Mouse (Mus musculus) erythroblast, embryonic 14.5 days (primary cell): ENCODE data around the gene Gstt1. TPM values are rescaled to one million over a fixed set of nuclear protein-coding genes. Genes with fewer than 3 reads are reported as not detected.
"Not testable (repeated sequence)": the region's sequence is repeated elsewhere in the genome, so short reads cannot be mapped to it uniquely, and the experiment has no call there.

Experiments
- H3K27me3 ChIP-seq: 2 replicates; pipeline ENCODE4 v1.6.1; 2012; ENCODE audit warnings: inconsistent platforms; ENCODE audit not compliant: control insufficient read depth
- H3K36me3 ChIP-seq: 2 replicates; pipeline ENCODE4 v1.6.1; 2012; ENCODE audit warnings: mild to moderate bottlenecking, inconsistent platforms; ENCODE audit not compliant: control insufficient read depth
- H3K4me1 ChIP-seq: 2 replicates; pipeline ENCODE4 v1.6.1; 2012; ENCODE audit warnings: inconsistent platforms; ENCODE audit not compliant: control insufficient read depth
- H3K4me3 ChIP-seq: replicated peaks from 2 replicates; pipeline ENCODE3; 2012; ENCODE audit warnings: moderate library complexity, mild to moderate bottlenecking, inconsistent platforms
- H3K9me3 ChIP-seq: 2 replicates; pipeline ENCODE4 v1.6.1; 2012; ENCODE audit warnings: low read length, inconsistent platforms, mixed read lengths; ENCODE audit not compliant: control insufficient read depth
- GATA1 ChIP-seq: IDR thresholded peaks from 2 replicates; pipeline ENCODE4 v1.6.1; 2012; ENCODE audit warnings: low read length, inconsistent platforms, mixed read lengths
- TAL1 ChIP-seq: IDR thresholded peaks from 3 replicates; pipeline ENCODE4 v1.6.1; 2012; ENCODE audit warnings: low read length, inconsistent platforms, mixed read lengths
- polyA plus RNA-seq: library from polyadenylated mRNA; stranded (reverse); fragments of >175 nt; gene quantifications from 2 replicates; pipeline ENCODE4 v1.2.3, GENCODE M21; 2012

The Gstt1 gene
- polyA plus RNA-seq: 0.14 and 0.22 TPM in 2 replicates

GRCm38 (mm10) chr10:75798176-75798696 is at the start of gene Gstt1:
Gene Gstt1, minus strand, starts transcription at chr10:75798584.
- Histone ChIP-seq H3K4me1 (peaks cover 23% of the 10 kb centered on the region), H3K27me3 (peaks cover 23% of the 10 kb centered on the region), H3K4me3 (peak within 1 kb of the TSS; percentile 65), H3K36me3 (no peaks in the 10 kb centered on the region), H3K9me3 (no peaks in the 10 kb centered on the region)
- no peak for TF ChIP-seq GATA1
- TF ChIP-seq TAL1: no peak

GRCm38 (mm10) chr10:75845306-75845930 is 47.0 kb upstream of the Gstt1 start:
- H3K27me3 ChIP-seq: peaks cover 16% of the 10 kb centered on the region
- no peaks in the 10 kb centered on the region for H3K9me3 ChIP-seq
- peak overlapping the region; percentile 49 for H3K4me3 ChIP-seq
- H3K36me3 ChIP-seq: no peaks in the 10 kb centered on the region
- H3K4me1 ChIP-seq: peaks cover 42% of the 10 kb centered on the region
- TF ChIP-seq GATA1 (peak; percentile 41; the same call in 1 of the 2 replicates), TAL1 (peak; percentile 65)

DNA sequence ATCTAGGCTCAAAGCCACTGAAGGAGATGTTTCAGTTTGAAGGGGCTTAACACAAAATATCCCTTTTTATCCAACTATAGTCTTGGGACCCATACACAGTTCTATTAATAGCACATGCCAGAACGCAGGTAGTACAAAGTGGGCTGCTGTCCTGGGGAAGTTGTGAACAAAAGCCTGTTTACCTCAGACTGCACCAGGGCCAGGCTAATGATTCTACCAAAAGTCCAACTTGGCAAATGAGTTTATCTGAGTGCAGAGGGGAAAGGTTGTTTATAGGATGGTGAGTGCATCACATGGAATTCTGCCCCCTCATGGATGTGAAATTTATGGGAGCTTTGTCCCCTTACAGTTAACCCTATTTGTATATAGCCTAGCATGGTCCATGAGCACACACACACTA is 46.4 kb upstream of the Gstt1 start:
- no peak overlapping the region for H3K4me3 ChIP-seq
- peaks cover 12% of the 10 kb centered on the region for H3K27me3 ChIP-seq
- H3K4me1 ChIP-seq: peaks cover 42% of the 10 kb centered on the region
- no peaks in the 10 kb centered on the region for H3K9me3 ChIP-seq
- H3K36me3 ChIP-seq: no peaks in the 10 kb centered on the region
- TF ChIP-seq GATA1: no peak

- H3K36me3 ChIP-seq, H3K4me3 ChIP-seq, H3K9me3 ChIP-seq: not testable (repeated sequence)
- Histone ChIP-seq H3K27me3 (peaks cover 12% of the 10 kb centered on the region), H3K4me1 (peaks cover 42% of the 10 kb centered on the region)
Measured at GRCm38 (mm10) chr10:75843898-75844297, 45.5 kb upstream of the Gstt1 start.

DNA sequence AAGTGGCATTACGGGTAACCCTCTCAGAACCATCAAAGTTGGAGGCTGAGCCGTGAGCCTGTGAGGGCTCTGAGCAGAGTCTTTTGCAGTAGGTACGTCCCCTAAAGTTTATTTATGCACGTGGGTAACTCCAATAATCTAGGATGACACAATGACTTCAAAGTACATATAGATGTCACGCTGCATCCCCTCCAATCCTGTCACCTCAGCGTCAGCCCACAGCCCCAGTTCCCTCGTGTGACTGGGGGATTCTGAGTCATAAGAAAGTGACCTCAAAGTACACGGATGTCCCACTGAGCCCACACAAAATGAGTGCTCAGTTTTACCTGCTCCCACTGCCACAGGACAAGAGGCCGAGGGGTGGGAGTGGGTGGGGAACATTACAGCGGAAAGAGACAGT is 40.7 kb upstream of the Gstt1 start:
- Histone ChIP-seq H3K9me3 (no peaks in the 10 kb centered on the region), H3K36me3 (no peaks in the 10 kb centered on the region), H3K4me1 (peaks cover 57% of the 10 kb centered on the region), H3K27me3 (peaks cover 19% of the 10 kb centered on the region), H3K4me3 (no peak overlapping the region)
- TF ChIP-seq TAL1 (no peak), GATA1 (no peak)

DNA sequence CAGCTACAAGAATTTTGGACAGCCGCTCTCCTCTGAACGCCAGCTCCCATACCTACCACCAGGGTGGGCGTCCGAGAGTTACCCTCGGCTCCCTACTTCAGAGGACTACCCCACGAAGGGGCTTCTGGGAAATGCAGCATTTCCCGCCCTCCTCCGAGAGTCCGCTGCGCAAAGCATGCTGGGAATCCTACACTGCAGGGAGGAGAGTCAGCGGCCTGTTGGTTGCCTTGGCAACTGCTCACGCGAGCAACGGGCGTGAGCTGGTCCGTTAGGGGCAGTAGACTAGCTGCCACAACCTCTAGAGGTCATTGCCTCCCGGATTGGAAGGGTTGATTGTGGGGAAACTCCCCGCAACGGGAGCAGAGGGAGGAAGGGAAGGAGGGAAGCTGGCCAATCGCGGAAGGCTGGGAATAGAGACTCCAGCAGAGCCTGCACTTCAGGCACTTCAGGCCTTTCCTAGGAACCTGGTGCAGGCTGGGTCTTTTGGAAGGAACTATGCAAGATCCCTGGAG is 38.9 kb upstream of the Gstt1 start, which contains the start of gene Gstt2:
Gstt2 (minus strand) TSS at position 177 of the 512 bp plus-strand sequence.
- Histone ChIP-seq H3K27me3 (peaks cover 25% of the 10 kb centered on the region), H3K36me3 (no peaks in the 10 kb centered on the region), H3K4me1 (peaks cover 63% of the 10 kb centered on the region), H3K9me3 (no peaks in the 10 kb centered on the region), H3K4me3 (peak within 1 kb of the TSS; percentile 84)
- no peak for TF ChIP-seq TAL1
- no peak for TF ChIP-seq GATA1

- Histone ChIP-seq H3K36me3 (no peaks in the 10 kb centered on the region), H3K27me3 (peaks cover 26% of the 10 kb centered on the region), H3K4me3 (peak overlapping the region; percentile 84), H3K9me3 (no peaks in the 10 kb centered on the region), H3K4me1 (peaks cover 65% of the 10 kb centered on the region)
- no peak for TF ChIP-seq GATA1
- TF ChIP-seq TAL1: no peak
Measured at GRCm38 (mm10) chr10:75835761-75836531, 37.6 kb upstream of the Gstt1 start.

DNA sequence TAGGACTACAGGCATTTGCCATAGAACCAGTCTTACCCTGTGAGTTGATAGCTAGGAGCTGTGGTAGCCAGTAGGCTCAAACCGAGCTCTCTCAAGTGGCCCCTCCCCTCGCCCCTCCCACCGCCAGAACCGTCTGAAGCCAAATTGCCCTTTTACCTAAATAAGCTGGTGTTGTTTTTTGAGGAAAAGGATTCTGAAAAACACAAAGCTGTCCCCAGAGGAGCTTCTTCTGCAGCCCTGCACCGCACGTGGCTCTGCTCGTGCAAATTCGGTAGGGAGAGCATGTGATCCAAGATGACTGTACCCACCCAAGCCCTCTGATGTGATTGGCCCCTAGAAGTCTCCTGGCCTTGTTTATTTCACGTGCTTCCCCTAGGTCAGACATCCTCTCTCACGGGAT is 36.9 kb upstream of the Gstt1 start:
- H3K4me1 ChIP-seq: peaks cover 65% of the 10 kb centered on the region
- TF ChIP-seq TAL1 (no peak), GATA1 (no peak)

DNA sequence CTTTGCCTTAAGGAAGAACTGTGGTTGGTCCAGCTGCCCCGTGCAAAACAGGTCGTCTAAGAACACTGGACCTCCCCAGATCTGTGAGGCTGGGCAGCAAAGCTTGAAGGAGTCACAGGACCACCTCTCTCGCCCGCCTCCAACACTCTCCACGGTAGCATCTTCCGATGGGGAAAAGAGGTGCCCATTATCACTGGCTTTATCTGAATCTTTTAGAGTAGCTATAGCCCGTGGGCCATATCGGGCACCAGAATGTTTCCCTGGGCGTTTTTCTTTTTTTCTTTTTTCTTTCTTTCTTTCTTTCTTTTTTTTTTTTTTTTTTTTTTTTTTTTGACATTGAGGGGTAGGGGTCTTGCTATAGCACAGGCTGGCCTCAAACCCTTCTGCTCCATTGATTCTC is 36.3 kb upstream of the Gstt1 start:
- peak overlapping the region; percentile 84 for H3K4me3 ChIP-seq
- TF ChIP-seq TAL1 (no peak), GATA1 (no peak)
- peaks cover 65% of the 10 kb centered on the region for H3K4me1 ChIP-seq
- no peaks in the 10 kb centered on the region for H3K36me3 ChIP-seq
- H3K27me3 ChIP-seq: peaks cover 26% of the 10 kb centered on the region
- no peaks in the 10 kb centered on the region for H3K9me3 ChIP-seq

More for the DNA sequence above, 36.9 kb upstream of the Gstt1 start:
- H3K4me3 ChIP-seq: peak overlapping the region; percentile 84
- H3K36me3 ChIP-seq: no peaks in the 10 kb centered on the region
- no peaks in the 10 kb centered on the region for H3K9me3 ChIP-seq
- peaks cover 26% of the 10 kb centered on the region for H3K27me3 ChIP-seq
